Mouse (Mus musculus) liver, embryonic 14.5 days (tissue): ENCODE data around the gene Olah.

ENCODE experiments used
- CTCF ChIP-seq: IDR thresholded peaks from 2 replicates; pipeline ENCODE4 v1.5.1; 2016; ENCODE audit warnings: antibody characterized with exemption, low read depth, control low read depth
- EP300 ChIP-seq: IDR thresholded peaks from 2 replicates; pipeline ENCODE4 v1.6.1; 2016; ENCODE audit warnings: antibody characterized with exemption, low read depth

GRCm38 (mm10) chr2:3326547-3326946, 70.5 kb downstream of the Olah start:
- TF ChIP-seq CTCF (no peak), EP300 (no peak)
